Mouse (Mus musculus) kidney, adult 2 months (tissue): Measurements from ENCODE around the gene Sema4f. TPM values are rescaled to one million over a fixed set of nuclear protein-coding genes. Genes with fewer than 3 reads are reported as not detected.

Experiments used
- DNase-seq: peaks from one replicate; pipeline ENCODE4 v3.0.0; 2021
- H3K27ac ChIP-seq: fragments of 200-500 bp; 2 replicates; pipeline ENCODE4 v1.5.1; 2012; ENCODE audit warnings: low read depth, low read length, control low read depth, inconsistent platforms; ENCODE audit not compliant: insufficient read depth
- H3K27me3 ChIP-seq: fragments of 200-500 bp; replicated peaks from 2 replicates; pipeline ENCODE4 v1.6.1; 2012; ENCODE audit warnings: mild to moderate bottlenecking, moderate library complexity, low read length, inconsistent platforms; ENCODE audit not compliant: control insufficient read depth, insufficient read depth
- H3K36me3 ChIP-seq: fragments of 200-500 bp; 2 replicates; pipeline ENCODE4 v1.6.1; 2012; ENCODE audit warnings: mild to moderate bottlenecking, moderate library complexity, low read length, inconsistent platforms; ENCODE audit not compliant: control insufficient read depth, insufficient read depth
- H3K4me1 ChIP-seq: fragments of 200-500 bp; 2 replicates; pipeline ENCODE4 v1.6.1; 2011; ENCODE audit warnings: low read length; ENCODE audit not compliant: control insufficient read depth, insufficient read depth
- H3K4me3 ChIP-seq: fragments of 200-500 bp; 2 replicates; pipeline ENCODE4 v1.5.1; 2011; ENCODE audit warnings: mild to moderate bottlenecking, low read depth, low read length, control low read depth; ENCODE audit not compliant: insufficient read depth
- CTCF ChIP-seq: fragments of 200-500 bp; conservative IDR thresholded peaks from 2 replicates; pipeline ENCODE4 v1.5.1; 2011; ENCODE audit warnings: low read depth, mild to moderate bottlenecking, control low read depth, low read length, moderate library complexity, mixed read lengths; ENCODE audit not compliant: insufficient read depth, insufficient read length
- POLR2A ChIP-seq: fragments of 200-500 bp; IDR thresholded peaks from one replicate; pipeline ENCODE4 v1.6.1; 2011; ENCODE audit warnings: low read depth, low read length, control low read depth
- WGBS: fragments of 180-500 bp; shearing (Covaris S2); methylation state at CpG from one replicate; pipeline ENCODE4 v1.1.7; 2018; 5-methylcytosine and 5-hydroxymethylcytosine counted together
- polyA plus RNA-seq: library from polyadenylated mRNA; depleted of rRNA; stranded (reverse); fragments of >200 nt; gene quantifications from 2 replicates; pipeline ENCODE4 v1.2.3, GENCODE M21; 2012

The Sema4f gene
- polyA plus RNA-seq, 1 experiment = 0.28 TPM

DNA sequence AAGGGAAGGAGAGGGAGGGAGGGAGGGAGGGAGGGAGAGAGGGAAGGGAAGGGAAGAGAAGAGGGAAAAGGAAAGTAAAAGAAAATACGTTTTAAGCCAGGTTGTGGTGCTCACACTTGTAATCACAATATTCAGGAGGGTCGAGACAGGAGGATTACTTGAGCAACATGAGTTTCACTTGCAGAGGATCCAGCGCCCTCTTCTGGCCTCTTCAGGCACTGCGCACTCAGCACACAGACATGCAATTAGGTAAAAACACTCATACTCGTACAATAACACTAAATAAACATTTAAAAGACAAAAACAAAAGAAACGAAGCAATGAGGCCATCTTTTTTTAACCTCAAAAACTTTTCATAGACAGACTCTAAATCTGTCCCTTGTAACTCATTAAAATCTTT lies 6.2 kb upstream of the Sema4f start:
- H3K4me3 ChIP-seq = no peak overlapping the region
- no peaks in the 10 kb centered on the region for H3K4me1 ChIP-seq
- no peak for DNase-seq
- no peaks in the 10 kb centered on the region for H3K27me3 ChIP-seq
- WGBS = 57% methylated on average over 6 of the region's 6 CpGs
- no peak for TF ChIP-seq POLR2A
- peak; percentile 52 for TF ChIP-seq CTCF
- no peaks in the 10 kb centered on the region for H3K36me3 ChIP-seq
- H3K27ac ChIP-seq = no peak overlapping the region

DNA sequence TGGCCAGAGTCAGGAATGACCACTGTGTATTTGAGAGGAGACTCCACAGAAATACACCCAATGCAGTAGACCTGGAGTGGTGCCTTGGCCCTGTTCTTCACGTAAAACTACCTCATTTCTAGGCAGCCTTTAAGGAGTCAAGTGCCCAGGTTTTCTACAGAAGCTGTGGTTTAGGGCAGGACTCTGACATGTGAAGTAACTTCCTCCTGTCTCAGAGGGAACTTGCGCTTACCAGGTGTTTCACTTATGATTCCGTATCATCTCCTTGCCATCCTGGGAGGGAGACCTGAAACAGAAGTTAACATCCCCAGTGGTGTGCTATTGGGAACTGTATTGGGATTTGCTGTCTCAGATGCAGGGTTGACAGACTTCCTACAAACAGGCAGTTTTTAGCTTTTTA lies 1.2 kb upstream of the Sema4f start:
- H3K36me3 ChIP-seq = no peaks in the 10 kb centered on the region
- no peaks in the 10 kb centered on the region for H3K4me1 ChIP-seq
- peaks cover 3% of the 10 kb centered on the region; the same call in 1 of the 2 replicates for H3K27me3 ChIP-seq
- TF ChIP-seq POLR2A (no peak), CTCF (no peak)
- H3K27ac ChIP-seq = no peak overlapping the region
- DNase-seq = no peak
- no peak overlapping the region for H3K4me3 ChIP-seq
- 82% methylated on average over 3 of the region's 3 CpGs for WGBS

DNA sequence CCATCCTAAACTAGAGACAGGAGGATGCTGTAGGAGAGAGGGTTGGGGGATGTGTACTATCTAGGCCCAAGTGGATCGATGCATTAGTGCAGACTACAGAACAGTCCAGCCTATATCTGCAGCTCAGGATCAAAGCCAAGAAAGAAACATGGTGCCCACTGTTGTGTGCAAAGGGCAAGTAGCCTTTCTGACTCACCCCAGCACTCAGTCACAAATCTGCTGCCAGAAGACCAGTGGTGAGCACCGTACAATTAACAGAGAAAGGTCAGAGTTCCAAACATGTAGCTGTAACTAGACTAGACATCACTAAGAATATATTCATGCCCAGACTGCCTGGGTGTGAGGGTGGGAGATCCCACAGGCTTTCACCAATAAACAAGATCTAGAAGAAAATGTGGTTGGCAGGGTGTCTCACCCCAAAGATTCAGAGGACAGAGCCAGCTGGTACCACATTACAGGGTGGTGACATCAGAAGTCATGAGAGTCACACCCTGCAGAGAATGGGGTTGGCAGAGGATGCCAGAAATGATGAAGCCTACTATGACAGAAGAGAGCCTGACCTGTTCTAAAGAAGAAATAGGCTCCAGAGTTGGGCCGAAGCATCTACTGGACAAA lies 4.8 kb downstream of the Sema4f start:
- no peaks in the 10 kb centered on the region for H3K36me3 ChIP-seq
- no peak overlapping the region for H3K27ac ChIP-seq
- H3K4me3 ChIP-seq = no peak overlapping the region
- no peaks in the 10 kb centered on the region for H3K4me1 ChIP-seq
- no peak for DNase-seq
- H3K27me3 ChIP-seq = peaks cover 3% of the 10 kb centered on the region; the same call in 1 of the 2 replicates
- TF ChIP-seq CTCF = no peak
- no peak for TF ChIP-seq POLR2A
- 87% methylated on average over 3 of the region's 3 CpGs for WGBS

DNA sequence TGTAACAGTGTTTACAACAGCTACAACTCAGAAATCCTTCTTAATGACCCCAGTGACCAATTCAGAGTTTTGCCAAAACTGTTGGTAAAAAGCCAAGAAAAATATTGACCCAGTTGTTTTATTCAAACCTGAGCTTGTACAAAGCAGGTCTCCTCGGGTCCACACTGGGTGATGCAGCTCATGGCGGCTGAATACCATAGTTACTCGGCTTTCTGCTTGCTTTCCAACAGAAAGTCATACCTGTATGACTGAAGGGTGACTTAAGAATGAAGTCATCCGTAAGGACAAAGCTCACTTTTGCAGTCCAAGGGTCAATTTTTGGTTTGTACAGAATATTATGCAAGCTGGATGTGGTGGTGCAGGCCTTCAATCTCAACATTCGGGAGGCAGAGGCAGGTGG lies 12.0 kb downstream of the Sema4f start:
- no peaks in the 10 kb centered on the region for H3K4me1 ChIP-seq
- no peak for DNase-seq
- H3K4me3 ChIP-seq = no peak overlapping the region
- no peaks in the 10 kb centered on the region for H3K36me3 ChIP-seq
- 49% methylated on average over 5 of the region's 5 CpGs for WGBS
- H3K27ac ChIP-seq = no peak overlapping the region
- TF ChIP-seq POLR2A (no peak), CTCF (no peak)
- no peaks in the 10 kb centered on the region for H3K27me3 ChIP-seq

DNA sequence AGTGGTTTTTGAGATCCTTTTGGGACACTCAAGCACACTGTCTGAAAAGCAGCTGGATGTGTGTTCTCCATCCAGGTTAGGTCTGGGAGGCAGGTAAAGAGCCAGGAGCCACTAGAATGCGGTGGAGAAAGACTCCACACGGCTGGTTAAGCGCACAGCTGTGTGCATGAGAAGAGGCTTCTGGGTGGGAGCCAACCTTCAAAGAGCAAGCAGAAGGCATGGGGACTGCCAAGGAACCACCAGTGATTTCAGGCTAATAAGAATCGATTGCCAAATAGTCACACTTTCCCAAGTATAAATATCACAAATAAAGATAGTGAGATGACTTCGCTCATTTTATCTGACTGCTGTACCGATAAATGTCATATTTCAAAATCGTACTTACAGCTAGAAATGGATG lies 13.0 kb downstream of the Sema4f start:
- no peaks in the 10 kb centered on the region for H3K27me3 ChIP-seq
- H3K27ac ChIP-seq = no peak overlapping the region
- H3K4me1 ChIP-seq = no peaks in the 10 kb centered on the region
- H3K36me3 ChIP-seq = no peaks in the 10 kb centered on the region
- DNase-seq = no peak
- WGBS = 83% methylated on average over 7 of the region's 7 CpGs
- TF ChIP-seq CTCF (no peak), POLR2A (no peak)
- no peak overlapping the region for H3K4me3 ChIP-seq

DNA sequence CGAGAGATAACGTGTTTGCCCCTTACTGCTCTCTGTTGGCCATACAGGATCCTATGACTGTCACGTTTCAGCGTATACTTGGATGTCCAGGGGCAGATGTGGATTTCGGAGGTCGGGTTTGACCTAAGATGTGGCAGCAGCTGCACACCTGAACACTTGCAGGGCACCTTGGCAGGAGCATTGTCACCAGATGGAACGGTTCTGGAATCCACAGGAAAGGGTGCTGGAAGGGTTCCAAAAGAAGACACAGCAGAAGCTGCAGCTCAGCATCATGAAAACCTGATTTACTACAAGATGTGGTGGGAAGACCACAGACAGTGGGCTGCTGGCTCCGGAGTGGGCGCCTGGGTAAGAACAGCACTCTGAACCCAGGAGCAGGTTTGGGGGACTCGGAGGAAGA lies 13.5 kb downstream of the Sema4f start:
- WGBS = 87% methylated on average over 10 of the region's 10 CpGs
- H3K4me1 ChIP-seq = no peaks in the 10 kb centered on the region
- no peak for TF ChIP-seq CTCF
- no peak for TF ChIP-seq POLR2A

DNA sequence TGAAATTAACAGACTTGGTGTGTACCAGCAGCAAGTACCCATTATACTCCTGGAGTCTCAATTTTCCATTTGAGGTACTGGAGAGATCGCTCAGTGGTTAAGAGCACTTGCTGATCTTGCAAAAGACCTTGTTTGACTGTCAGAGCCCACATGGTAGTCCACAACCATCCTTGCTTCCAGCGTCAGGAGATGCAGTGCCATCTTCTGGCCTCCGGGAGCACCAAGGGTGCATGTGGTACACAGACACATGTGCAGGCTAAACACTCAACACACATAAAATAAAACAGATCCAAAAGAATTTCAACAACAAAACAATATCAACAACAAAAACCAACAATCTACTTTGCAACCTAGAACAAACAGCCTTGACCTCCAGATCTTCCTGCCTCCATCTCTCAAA lies 14.6 kb downstream of the Sema4f start:
- 68% methylated on average over 3 of the region's 3 CpGs for WGBS
- no peak overlapping the region for H3K27ac ChIP-seq
- no peak for TF ChIP-seq POLR2A
- peak; percentile 33 for TF ChIP-seq CTCF
- H3K36me3 ChIP-seq = no peaks in the 10 kb centered on the region
- no peak for DNase-seq
- H3K4me3 ChIP-seq = no peak overlapping the region
- H3K4me1 ChIP-seq = no peaks in the 10 kb centered on the region
- no peaks in the 10 kb centered on the region for H3K27me3 ChIP-seq

More for the DNA sequence above, 13.5 kb downstream of the Sema4f start:
- Histone ChIP-seq H3K36me3 (no peaks in the 10 kb centered on the region), H3K4me3 (no peak overlapping the region), H3K27me3 (no peaks in the 10 kb centered on the region), H3K27ac (no peak overlapping the region)
- DNase-seq = no peak
